Mouse (Mus musculus): ENCODE data around the gene Ncs1. TPM values are rescaled to one million over a fixed set of nuclear protein-coding genes. Genes with fewer than 3 reads are reported as not detected.

Gene Ncs1
- polyA plus RNA-seq, 1 experiment: 2.5 TPM

GRCm38 (mm10) chr2:31337706-31338330, 92.2 kb downstream of the Ncs1 start:
- TF ChIP-seq CTCF (IDR thresholded peaks at IDR 0.05; ENCODE audit: insufficient read depth, low read length): no peak
- no peak for TF ChIP-seq POLR2A (IDR thresholded peaks at IDR 0.05; ENCODE audit: borderline replicate concordance, extremely low read depth, low read depth, low read length)
- 30% methylated on average over 12 of the region's 12 CpGs for WGBS
- peak; percentile 10 for DNase-seq
- no peaks in the 10 kb centered on the region for H3K4me1 ChIP-seq (ENCODE audit: control insufficient read depth, insufficient read depth, low read length)
- no peak overlapping the region for H3K4me3 ChIP-seq (replicated peaks; ENCODE audit: extremely low read depth, low read depth, low read length)

DNA sequence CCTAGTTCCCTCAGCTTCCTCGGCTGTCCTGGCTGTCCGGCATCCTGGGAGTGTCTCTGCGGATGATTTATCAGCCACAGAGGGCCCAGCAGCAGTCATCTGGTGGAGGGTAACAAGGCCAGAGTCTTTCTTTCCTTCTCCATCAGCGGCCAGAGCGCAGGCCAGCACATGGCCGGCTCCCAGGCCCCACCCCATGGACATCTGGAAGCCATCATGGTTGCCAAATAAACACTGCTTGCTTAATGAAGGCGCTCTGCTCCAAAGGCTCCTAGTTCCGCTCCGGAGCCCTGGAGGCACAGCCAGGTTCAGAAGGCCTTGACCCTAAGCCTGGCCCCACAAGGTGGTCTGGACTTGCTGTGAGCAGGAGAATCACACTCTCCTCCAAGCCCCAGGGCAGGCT, 94.2 kb downstream of the Ncs1 start:
- Histone ChIP-seq H3K4me3 (replicated peaks; ENCODE audit: extremely low read depth, low read depth, low read length) (no peak overlapping the region), H3K4me1 (ENCODE audit: control insufficient read depth, insufficient read depth, low read length) (no peaks in the 10 kb centered on the region)
- TF ChIP-seq POLR2A (IDR thresholded peaks at IDR 0.05; ENCODE audit: borderline replicate concordance, extremely low read depth, low read depth, low read length): no peak
- no peak for TF ChIP-seq CTCF (IDR thresholded peaks at IDR 0.05; ENCODE audit: insufficient read depth, low read length)
- peak; percentile 37 for DNase-seq
- WGBS: 30% methylated on average over 9 of the region's 9 CpGs

DNA sequence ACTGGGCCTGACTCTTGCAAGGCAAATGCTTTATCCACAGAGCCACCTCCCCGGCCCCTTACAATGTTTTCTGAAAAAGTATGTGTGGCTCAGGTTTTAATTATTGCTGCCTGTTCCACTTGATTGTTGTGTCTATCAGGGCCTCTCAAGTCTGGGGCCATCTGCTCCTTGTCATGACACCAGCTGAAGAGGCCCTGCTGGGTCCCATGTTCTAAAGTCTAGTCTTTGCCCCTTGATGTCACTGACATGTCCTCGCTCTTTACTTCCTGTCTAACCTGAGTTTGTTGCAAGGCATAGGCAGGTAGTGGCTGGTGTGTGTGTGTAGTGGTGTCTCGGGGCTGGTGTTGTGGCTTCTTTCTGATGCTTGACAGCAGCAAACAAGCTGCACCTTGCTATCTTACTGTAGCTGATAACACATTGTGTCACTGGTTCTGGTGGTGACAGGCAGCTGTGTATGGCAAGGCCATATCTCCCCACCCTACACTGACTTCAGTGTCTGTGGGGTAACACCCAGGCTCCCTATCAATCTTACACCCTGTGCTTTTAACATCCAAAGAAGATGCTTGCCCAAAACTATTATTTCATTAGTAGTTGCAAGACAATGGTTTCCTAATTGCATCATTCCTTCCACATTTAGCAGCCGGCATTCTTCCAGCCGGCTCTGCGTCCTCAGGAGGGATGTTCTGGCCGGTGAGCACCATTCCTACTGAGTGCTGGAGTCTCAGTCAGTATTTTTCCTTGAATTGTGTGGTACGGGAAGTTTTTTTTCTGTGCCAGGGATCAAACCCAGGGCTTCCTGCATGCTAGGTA, 96.3 kb downstream of the Ncs1 start:
- H3K4me3 ChIP-seq (replicated peaks; ENCODE audit: extremely low read depth, low read depth, low read length): no peak overlapping the region
- TF ChIP-seq CTCF (IDR thresholded peaks at IDR 0.05; ENCODE audit: insufficient read depth, low read length): no peak
- no peak for TF ChIP-seq POLR2A (IDR thresholded peaks at IDR 0.05; ENCODE audit: borderline replicate concordance, extremely low read depth, low read depth, low read length)
- H3K4me1 ChIP-seq (ENCODE audit: control insufficient read depth, insufficient read depth, low read length): no peaks in the 10 kb centered on the region
- DNase-seq: no peak
- WGBS: 53% methylated on average over 8 of the region's 8 CpGs

Other genes starting within 250 kb of the Ncs1 start
- gene Fnbp1, start 103.8 kb upstream of the Ncs1 start, polyA plus RNA-seq (2012; rRNA removed): 39.9 and 47.4 TPM in 2 replicates
- gene Gpr107, start 93.5 kb upstream of the Ncs1 start, polyA plus RNA-seq (2012; rRNA removed): 20.8 and 24.4 TPM in 2 replicates
- 10.8 and 16.8 TPM in 2 replicates for gene Hmcn2, start 68.6 kb downstream of the Ncs1 start, polyA plus RNA-seq (2012; rRNA removed)
- gene Ass1, start 224.4 kb downstream of the Ncs1 start, polyA plus RNA-seq (2012; rRNA removed): 14.3 and 18.2 TPM in 2 replicates

All from lung, adult 2 months (tissue).